Mouse (Mus musculus): ENCODE measurements around the gene Bbs7.

DNA sequence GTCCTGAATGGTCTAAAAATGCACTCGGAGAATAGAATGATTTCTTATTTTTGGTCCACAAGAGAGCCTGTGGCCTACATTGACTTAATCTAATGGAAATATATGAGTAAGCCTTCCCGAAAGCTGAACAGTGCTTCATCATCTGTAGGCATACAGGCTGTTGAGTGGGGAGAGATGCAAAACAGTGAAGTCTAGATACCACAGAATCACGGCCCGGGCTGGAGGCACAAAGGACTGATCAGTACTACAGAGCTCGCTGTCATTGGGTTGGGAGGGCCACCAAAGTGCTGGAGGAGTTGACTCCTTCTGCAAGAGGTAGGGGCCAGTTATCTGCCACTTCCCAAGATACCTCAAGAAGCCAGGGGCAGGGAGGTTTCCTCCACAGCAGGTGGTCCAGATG is 82.5 kb downstream of the Bbs7 start:
- no peak for TF ChIP-seq CTCF (IDR thresholded peaks at IDR 0.05; ENCODE audit: low read depth)
- no peak for TF ChIP-seq EP300 (optimal IDR thresholded peaks at IDR 0.05)
